Mouse (Mus musculus): ENCODE data around the gene Ifi27. TPM values are rescaled to one million over a fixed set of nuclear protein-coding genes. Genes with fewer than 3 reads are reported as not detected.
"Not testable (repeated sequence)": the region's sequence is repeated elsewhere in the genome, so short reads cannot be mapped to it uniquely, and the experiment has no call there.

Gene Ifi27
- total and polyA plus RNA-seq, 3 experiments, result 22.2 to 335 (median 164) TPM

DNA sequence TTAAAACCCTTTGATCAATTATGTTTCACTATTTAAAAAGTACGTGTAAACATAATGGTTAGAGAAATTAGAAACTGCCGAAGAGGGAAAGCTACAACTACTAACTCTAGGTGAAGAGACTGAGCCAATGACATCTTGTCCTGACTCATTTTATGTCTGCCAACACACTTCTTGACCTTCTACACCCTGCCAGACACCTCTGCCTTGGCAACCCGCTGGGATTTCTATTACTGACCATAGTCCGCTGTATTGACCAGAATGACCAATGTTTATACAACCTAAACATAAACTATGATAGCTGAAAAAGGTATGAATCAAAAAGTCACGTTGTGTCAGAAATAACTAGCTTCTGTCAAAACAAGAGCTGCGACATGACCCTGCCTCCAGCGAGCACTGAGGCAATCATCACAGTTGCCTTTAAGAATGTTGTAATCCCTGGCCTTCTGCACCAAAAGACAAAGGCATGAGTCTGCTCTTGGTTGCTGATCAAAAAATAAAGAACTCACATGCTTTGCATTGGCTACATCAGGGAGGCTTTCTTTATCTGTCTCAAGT lies 43.5 kb downstream of the Ifi27 start:
- TF ChIP-seq GATA1 (IDR thresholded peaks at IDR 0.05; ENCODE audit: borderline replicate concordance, low read length) (no peak), GATA2 (IDR thresholded peaks at IDR 0.05; ENCODE audit: borderline replicate concordance, low read depth, low read length) (no peak), POLR2AphosphoS5 (IDR thresholded peaks at IDR 0.05; ENCODE audit: insufficient replicate concordance, low read depth, low read length) (no peak), CTCF (IDR thresholded peaks at IDR 0.05; ENCODE audit: low read depth, low read length) (no peak), TAL1 (conservative IDR thresholded peaks at IDR 0.05; ENCODE audit: low read depth, low read length) (no peak)
- DNase-seq (ENCODE audit: low spot score) (no peak), ATAC-seq (ENCODE audit: extremely low read depth, insufficient number of reproducible peaks, low FRiP score, poor library complexity, severe bottlenecking) (no peak)
- peaks cover 3% of the 10 kb centered on the region; the same call in 1 of the 2 replicates for H3K27me3 ChIP-seq (ENCODE audit: insufficient read depth, low read length)
- no peaks in the 10 kb centered on the region for H3K9me3 ChIP-seq (replicated peaks)
- H3K4me1 ChIP-seq (ENCODE audit: insufficient read depth, low read depth, low read length), result no peaks in the 10 kb centered on the region
- H3K36me3 ChIP-seq (replicated peaks), result no peaks in the 10 kb centered on the region
- no peak overlapping the region for H3K4me3 ChIP-seq (ENCODE audit: low read depth, low read length)

DNA sequence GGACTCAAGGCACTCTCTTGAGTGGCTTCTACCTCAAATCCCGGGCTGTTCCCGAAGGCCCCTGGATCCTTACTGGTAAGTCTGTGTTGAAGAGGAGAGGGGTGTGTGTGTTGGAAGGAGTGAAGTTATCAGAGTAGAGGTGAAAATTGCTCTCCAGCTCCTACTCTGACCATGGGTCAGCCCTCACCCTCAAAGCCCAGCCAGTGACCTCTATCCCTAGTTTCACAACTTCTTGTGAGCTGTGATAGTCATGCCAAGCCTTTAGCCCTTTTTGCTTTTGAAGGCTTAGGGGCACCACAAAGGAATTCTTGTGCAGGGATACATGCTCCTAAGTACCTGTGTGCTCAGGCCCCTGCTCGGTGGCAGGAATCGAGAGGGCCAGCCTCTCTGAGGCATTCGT lies 47.7 kb downstream of the Ifi27 start:
- TF ChIP-seq CTCF (IDR thresholded peaks at IDR 0.05; ENCODE audit: low read depth, low read length) (no peak), GATA1 (IDR thresholded peaks at IDR 0.05; ENCODE audit: borderline replicate concordance, low read length) (no peak), TAL1 (conservative IDR thresholded peaks at IDR 0.05; ENCODE audit: low read depth, low read length) (no peak), POLR2AphosphoS5 (IDR thresholded peaks at IDR 0.05; ENCODE audit: insufficient replicate concordance, low read depth, low read length) (no peak), GATA2 (IDR thresholded peaks at IDR 0.05; ENCODE audit: borderline replicate concordance, low read depth, low read length) (no peak)
- DNase-seq (ENCODE audit: low spot score) (no peak), ATAC-seq (ENCODE audit: extremely low read depth, insufficient number of reproducible peaks, low FRiP score, poor library complexity, severe bottlenecking) (no peak)
- Histone ChIP-seq H3K4me1 (ENCODE audit: insufficient read depth, low read depth, low read length) (no peaks in the 10 kb centered on the region), H3K27me3 (ENCODE audit: insufficient read depth, low read length) (peaks cover 3% of the 10 kb centered on the region; the same call in 1 of the 2 replicates), H3K4me3 (ENCODE audit: low read depth, low read length) (no peak overlapping the region), H3K36me3 (replicated peaks) (no peaks in the 10 kb centered on the region), H3K9me3 (replicated peaks) (no peaks in the 10 kb centered on the region)

DNA sequence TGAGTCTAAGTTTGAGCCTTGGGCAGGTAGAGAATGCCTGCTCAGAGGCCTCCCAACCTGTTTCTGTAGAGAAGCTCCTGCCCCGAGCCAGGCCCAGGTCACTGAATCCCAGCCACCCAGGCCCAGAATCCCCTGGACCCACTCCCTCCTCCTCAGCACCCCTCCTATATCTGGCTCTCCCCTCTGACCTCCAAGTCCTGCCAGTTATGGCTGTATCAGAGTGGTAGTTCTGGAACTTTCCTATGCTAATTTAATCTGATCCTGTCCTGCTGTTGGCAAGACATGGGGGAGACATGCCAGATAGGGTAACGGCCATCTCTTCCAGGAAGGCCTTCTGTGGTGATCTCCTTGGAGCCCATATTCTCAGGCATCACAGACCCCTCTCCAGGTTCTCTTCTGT lies 48.8 kb downstream of the Ifi27 start:
- H3K27me3 ChIP-seq (ENCODE audit: insufficient read depth, low read length), result peaks cover 3% of the 10 kb centered on the region; the same call in 1 of the 2 replicates
- H3K4me3 ChIP-seq (ENCODE audit: low read depth, low read length), result no peak overlapping the region
- H3K9me3 ChIP-seq (replicated peaks), result no peaks in the 10 kb centered on the region
- no peaks in the 10 kb centered on the region for H3K4me1 ChIP-seq (ENCODE audit: insufficient read depth, low read depth, low read length)
- no peaks in the 10 kb centered on the region for H3K36me3 ChIP-seq (replicated peaks)
- DNase-seq (ENCODE audit: low spot score) (no peak), ATAC-seq (ENCODE audit: extremely low read depth, insufficient number of reproducible peaks, low FRiP score, poor library complexity, severe bottlenecking) (no peak)
- TF ChIP-seq GATA2 (IDR thresholded peaks at IDR 0.05; ENCODE audit: borderline replicate concordance, low read depth, low read length) (no peak), TAL1 (conservative IDR thresholded peaks at IDR 0.05; ENCODE audit: low read depth, low read length) (no peak), POLR2AphosphoS5 (IDR thresholded peaks at IDR 0.05; ENCODE audit: insufficient replicate concordance, low read depth, low read length) (no peak), CTCF (IDR thresholded peaks at IDR 0.05; ENCODE audit: low read depth, low read length) (no peak), GATA1 (IDR thresholded peaks at IDR 0.05; ENCODE audit: borderline replicate concordance, low read length) (no peak)

DNA sequence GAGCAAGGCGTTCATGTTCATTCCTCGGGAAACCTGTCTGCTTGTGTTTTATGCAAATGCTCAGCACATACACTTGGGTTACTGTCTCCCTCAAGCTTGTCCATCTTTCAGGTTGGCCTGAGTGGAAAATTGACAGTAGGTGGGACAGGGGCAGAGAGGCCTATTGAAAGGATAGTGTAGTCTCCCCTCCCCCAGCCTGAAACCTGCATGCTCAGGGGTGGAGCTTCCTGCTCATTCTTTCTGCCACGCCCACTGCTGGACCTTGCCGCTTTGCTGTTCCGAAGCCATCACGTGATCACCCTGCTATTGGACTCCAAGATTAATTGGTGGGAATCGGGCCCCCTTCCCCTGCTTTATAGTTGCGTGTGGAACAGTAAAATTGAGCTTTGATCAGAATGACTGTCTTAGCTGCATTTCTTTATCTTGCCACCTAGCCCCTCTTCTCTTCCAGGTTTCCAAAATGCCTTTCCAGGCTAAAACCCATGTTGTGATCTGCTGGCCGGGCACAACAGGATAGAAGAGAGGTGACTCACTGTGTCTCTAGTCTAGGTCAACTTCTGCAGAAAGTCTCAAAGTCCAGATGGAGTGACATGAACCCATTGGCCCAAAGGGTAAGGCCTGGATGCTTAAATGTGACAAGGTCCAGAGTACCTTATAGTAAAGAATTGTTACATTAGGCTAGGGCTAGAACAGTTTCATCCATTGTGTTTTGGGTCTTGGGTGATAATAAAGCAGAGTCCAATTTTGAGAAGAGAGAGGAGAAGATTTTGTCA lies 50.4 kb downstream of the Ifi27 start:
- not testable (repeated sequence) for H3K4me1 ChIP-seq (ENCODE audit: insufficient read depth, low read depth, low read length); H3K27me3 ChIP-seq (ENCODE audit: insufficient read depth, low read length); ATAC-seq (ENCODE audit: extremely low read depth, insufficient number of reproducible peaks, low FRiP score, poor library complexity, severe bottlenecking); DNase-seq (ENCODE audit: low spot score); H3K36me3 ChIP-seq (replicated peaks); H3K9me3 ChIP-seq (replicated peaks); H3K4me3 ChIP-seq (ENCODE audit: low read depth, low read length)

DNA sequence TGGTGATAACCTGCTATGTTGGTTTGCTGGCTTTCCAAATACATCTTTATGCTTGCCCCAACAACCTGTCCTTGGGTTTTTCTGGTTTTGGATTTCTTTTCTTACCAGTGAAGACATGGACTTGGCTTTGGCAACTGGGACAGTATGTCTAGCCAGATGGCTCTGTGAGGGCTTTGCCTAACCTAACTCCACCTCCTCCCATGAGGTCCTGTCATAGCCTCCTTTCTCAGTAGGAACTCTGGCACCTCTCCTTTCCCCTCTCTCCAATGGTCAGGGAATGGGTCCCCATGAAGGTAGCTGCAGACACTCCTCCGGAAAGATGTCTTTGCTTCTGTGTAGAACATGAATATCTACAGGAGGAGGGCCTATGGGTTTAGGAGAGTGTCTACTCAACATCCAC lies 52.7 kb downstream of the Ifi27 start:
- no peaks in the 10 kb centered on the region for H3K36me3 ChIP-seq (replicated peaks)
- 0 out of 2 replicates have a peak, but pooled peaks cover 6% of the 10 kb centered on the region for H3K4me1 ChIP-seq (ENCODE audit: insufficient read depth, low read depth, low read length)
- no peak for DNase-seq (ENCODE audit: low spot score)
- no peaks in the 10 kb centered on the region for H3K27me3 ChIP-seq (ENCODE audit: insufficient read depth, low read length)
- no peaks in the 10 kb centered on the region for H3K9me3 ChIP-seq (replicated peaks)
- no peak overlapping the region for H3K4me3 ChIP-seq (ENCODE audit: low read depth, low read length)
- TF ChIP-seq GATA2 (IDR thresholded peaks at IDR 0.05; ENCODE audit: borderline replicate concordance, low read depth, low read length) (no peak), TAL1 (conservative IDR thresholded peaks at IDR 0.05; ENCODE audit: low read depth, low read length) (no peak), POLR2AphosphoS5 (IDR thresholded peaks at IDR 0.05; ENCODE audit: insufficient replicate concordance, low read depth, low read length) (no peak), CTCF (IDR thresholded peaks at IDR 0.05; ENCODE audit: low read depth, low read length) (no peak), GATA1 (IDR thresholded peaks at IDR 0.05; ENCODE audit: borderline replicate concordance, low read length) (no peak)
- ATAC-seq (ENCODE audit: extremely low read depth, insufficient number of reproducible peaks, low FRiP score, poor library complexity, severe bottlenecking), result no peak

DNA sequence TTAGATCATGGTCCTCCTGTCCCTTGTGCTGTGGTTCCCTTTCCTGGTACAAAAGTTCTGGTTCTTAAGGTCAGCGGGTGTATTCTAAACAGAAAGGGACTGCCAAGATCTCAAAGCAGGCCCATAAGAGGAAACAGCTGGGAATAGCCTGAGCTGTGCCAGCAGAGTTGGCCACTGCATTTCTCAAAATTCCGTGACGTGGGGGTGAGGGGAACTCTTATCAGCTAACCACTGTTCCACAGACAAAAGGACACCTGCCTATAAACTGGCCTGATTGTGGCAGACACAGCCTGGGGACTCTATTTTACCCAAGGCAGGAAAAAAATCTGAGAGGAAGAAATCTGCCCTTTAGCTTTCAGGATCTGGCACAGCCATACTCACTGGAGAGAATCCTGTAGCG lies 53.3 kb downstream of the Ifi27 start:
- DNase-seq (ENCODE audit: low spot score) (no peak), ATAC-seq (ENCODE audit: extremely low read depth, insufficient number of reproducible peaks, low FRiP score, poor library complexity, severe bottlenecking) (no peak)
- no peaks in the 10 kb centered on the region for H3K27me3 ChIP-seq (ENCODE audit: insufficient read depth, low read length)
- H3K4me3 ChIP-seq (ENCODE audit: low read depth, low read length), result no peak overlapping the region
- no peaks in the 10 kb centered on the region for H3K9me3 ChIP-seq (replicated peaks)
- no peaks in the 10 kb centered on the region for H3K36me3 ChIP-seq (replicated peaks)
- TF ChIP-seq POLR2AphosphoS5 (IDR thresholded peaks at IDR 0.05; ENCODE audit: insufficient replicate concordance, low read depth, low read length), result no peak
- TF ChIP-seq GATA2 (IDR thresholded peaks at IDR 0.05; ENCODE audit: borderline replicate concordance, low read depth, low read length), result no peak
- no peak for TF ChIP-seq TAL1 (conservative IDR thresholded peaks at IDR 0.05; ENCODE audit: low read depth, low read length)
- no peak for TF ChIP-seq GATA1 (IDR thresholded peaks at IDR 0.05; ENCODE audit: borderline replicate concordance, low read length)
- TF ChIP-seq CTCF (IDR thresholded peaks at IDR 0.05; ENCODE audit: low read depth, low read length), result no peak
- H3K4me1 ChIP-seq (ENCODE audit: insufficient read depth, low read depth, low read length), result 0 out of 2 replicates have a peak, but pooled peaks cover 6% of the 10 kb centered on the region

All from G1E (cell line).